8 mouse cellular contexts compared by ENCODE assay signal in genomic region chr3:32530041-32530440, GRCm38 (mm10). TPM values are rescaled to one million over a fixed set of nuclear protein-coding genes. Genes with fewer than 3 reads are reported as not detected.
DNase-seq lines count a peak whose midpoint lies in the region; ATAC-seq and TF ChIP-seq lines count a peak whose summit lies in the region.

No protein-coding gene starts in this region.

- no peak for DNase-seq in lung, postnatal 25 days (ENCODE audit: low spot score)
- DNase-seq in spleen, postnatal 14 days (ENCODE audit: low spot score in 2 of 2): no peak
- DNase-seq in ovary, postnatal 36 days (ENCODE audit: low spot score): no peak
- DNase-seq in layer of hippocampus, postnatal 25 days (ENCODE audit: extremely low spot score in 1 of 2, low spot score in 1 of 2): no peak

- no peak for ATAC-seq in lung, embryonic 15.5 days (ENCODE audit: borderline replicate concordance, extremely low read depth, low FRiP score, low TSS enrichment)
- ATAC-seq in embryonic facial prominence, embryonic 12.5 days (ENCODE audit: insufficient number of reproducible peaks, insufficient read depth, low FRiP score, low TSS enrichment): no peak
- no peak for ATAC-seq in intestine, postnatal 0 days
- ATAC-seq in stomach, embryonic 14.5 days (ENCODE audit: insufficient number of reproducible peaks, insufficient read depth, low FRiP score, low read depth): no peak

- 7% methylated on average over 5 of the region's 5 CpGs for WGBS in lung, embryonic 15.5 days
- WGBS in embryonic facial prominence, embryonic 12.5 days: 15% methylated on average over 5 of the region's 5 CpGs
- 9% methylated on average over 5 of the region's 5 CpGs for WGBS in intestine, postnatal 0 days
- 10% methylated on average over 5 of the region's 5 CpGs for WGBS in stomach, embryonic 14.5 days

- H3K4me2 ChIP-seq in lung, embryonic 15.5 days: peak overlapping the region; percentile 57
- H3K4me2 ChIP-seq in embryonic facial prominence, embryonic 12.5 days (replicated peaks): peak overlapping the region; percentile 56
- H3K4me2 ChIP-seq in intestine, postnatal 0 days (replicated peaks; ENCODE audit: low read depth): peak overlapping the region; percentile 79
- H3K4me2 ChIP-seq in stomach, embryonic 14.5 days (replicated peaks; ENCODE audit: low read depth, low read length): peak overlapping the region; percentile 45

- peaks cover 5% of the 10 kb centered on the region; the same call in 1 of the 2 replicates for H3K4me1 ChIP-seq in lung, embryonic 15.5 days
- H3K4me1 ChIP-seq in embryonic facial prominence, embryonic 12.5 days: 0 out of 2 replicates have a peak, but pooled peaks cover 5% of the 10 kb centered on the region
- H3K4me1 ChIP-seq in intestine, postnatal 0 days (replicated peaks; ENCODE audit: control insufficient read depth, insufficient read depth, low read length): no peaks in the 10 kb centered on the region
- 0 out of 2 replicates have a peak, but pooled peaks cover 6% of the 10 kb centered on the region for H3K4me1 ChIP-seq in stomach, embryonic 14.5 days (ENCODE audit: control insufficient read depth, insufficient read depth, low read length)

- peak overlapping the region; percentile 77 for H3K9ac ChIP-seq in lung, embryonic 15.5 days
- peak overlapping the region; percentile 74 for H3K9ac ChIP-seq in embryonic facial prominence, embryonic 12.5 days
- H3K9ac ChIP-seq in intestine, postnatal 0 days (ENCODE audit: low read depth, low read length): peak overlapping the region; percentile 78
- H3K9ac ChIP-seq in stomach, embryonic 14.5 days (replicated peaks; ENCODE audit: low read depth, low read length): peak overlapping the region; percentile 59

- H3K9me3 ChIP-seq in lung, embryonic 15.5 days: no peaks in the 10 kb centered on the region
- H3K9me3 ChIP-seq in embryonic facial prominence, embryonic 12.5 days: peaks cover 6% of the 10 kb centered on the region; the same call in 1 of the 2 replicates
- H3K9me3 ChIP-seq in intestine, postnatal 0 days (ENCODE audit: control insufficient read depth): 0 out of 2 replicates have a peak, but pooled peaks cover 3% of the 10 kb centered on the region
- no peaks in the 10 kb centered on the region; the same call in 1 of the 2 replicates for H3K9me3 ChIP-seq in stomach, embryonic 14.5 days (ENCODE audit: control insufficient read depth, low read depth, low read length)

- H3K27me3 ChIP-seq in lung, embryonic 15.5 days: no peaks in the 10 kb centered on the region
- no peaks in the 10 kb centered on the region for H3K27me3 ChIP-seq in embryonic facial prominence, embryonic 12.5 days
- no peaks in the 10 kb centered on the region for H3K27me3 ChIP-seq in intestine, postnatal 0 days (replicated peaks; ENCODE audit: control insufficient read depth, insufficient read depth, low read length)
- H3K27me3 ChIP-seq in stomach, embryonic 14.5 days (ENCODE audit: control insufficient read depth, insufficient read depth, low read length): no peaks in the 10 kb centered on the region

- no peak overlapping the region for H3K27ac ChIP-seq in lung, embryonic 15.5 days
- H3K27ac ChIP-seq in embryonic facial prominence, embryonic 12.5 days: no peak overlapping the region
- H3K27ac ChIP-seq in intestine, postnatal 0 days (ENCODE audit: low read depth, low read length): no peak overlapping the region
- no peak overlapping the region for H3K27ac ChIP-seq in stomach, embryonic 14.5 days (ENCODE audit: low read length)

- peaks cover 18% of the 10 kb centered on the region; the same call in 1 of the 2 replicates for H3K36me3 ChIP-seq in lung, embryonic 15.5 days
- peaks cover 21% of the 10 kb centered on the region for H3K36me3 ChIP-seq in embryonic facial prominence, embryonic 12.5 days
- peaks cover 10% of the 10 kb centered on the region for H3K36me3 ChIP-seq in intestine, postnatal 0 days (ENCODE audit: control insufficient read depth, insufficient read depth)
- peaks cover 7% of the 10 kb centered on the region; the same call in 1 of the 2 replicates for H3K36me3 ChIP-seq in stomach, embryonic 14.5 days (ENCODE audit: control insufficient read depth, insufficient read depth, low read length)

- peak overlapping the region; percentile 78 for H3K4me3 ChIP-seq in lung, embryonic 15.5 days
- H3K4me3 ChIP-seq in embryonic facial prominence, embryonic 12.5 days: peak overlapping the region; percentile 77
- peak overlapping the region; percentile 93 for H3K4me3 ChIP-seq in intestine, postnatal 0 days (ENCODE audit: low read depth, low read length)
- peak overlapping the region; percentile 79 for H3K4me3 ChIP-seq in stomach, embryonic 14.5 days (ENCODE audit: low read depth, low read length)

- no peak for TF ChIP-seq CTCF in intestine, postnatal 0 days (IDR thresholded peaks at IDR 0.05; ENCODE audit: low read depth)

RNA-seq across cellular contexts. Expression of gene Mfn1, which starts 0.8 kb away (rescaled TPM):
- 22.9 and 36.1 TPM in 2 replicates for polyA plus RNA-seq in lung, embryonic 15.5 days (2015; fragmentation: Nextera tagmentation; extraction: Ambion mirVana)
- polyA plus RNA-seq in embryonic facial prominence, embryonic 12.5 days (2016; fragmentation: Nextera tagmentation; extraction: Ambion mirVana): 40.7 and 44.5 TPM in 2 replicates
- 20.1 and 20.2 TPM in 2 replicates for polyA plus RNA-seq in intestine, postnatal 0 days (2015; fragmentation: Nextera tagmentation; extraction: Ambion mirVana)
- 30.3 and 37.9 TPM in 2 replicates for polyA plus RNA-seq in stomach, embryonic 14.5 days (2014; fragmentation: Nextera tagmentation; extraction: Ambion mirVana)
- 100 to 1,000 TPM in 1 of 2 experiments, 10 to 100 TPM in 1; 87.7 to 100 TPM for total RNA-seq in layer of hippocampus, postnatal 25 days (2021)

RNA-seq across cellular contexts. Expression of gene Zfp639, which starts 20.0 kb away (rescaled TPM):
- 38.0 and 38.6 TPM in 2 replicates for polyA plus RNA-seq in lung, embryonic 15.5 days (2015; fragmentation: Nextera tagmentation; extraction: Ambion mirVana)
- 47.5 and 50.4 TPM in 2 replicates for polyA plus RNA-seq in embryonic facial prominence, embryonic 12.5 days (2016; fragmentation: Nextera tagmentation; extraction: Ambion mirVana)
- polyA plus RNA-seq in intestine, postnatal 0 days (2015; fragmentation: Nextera tagmentation; extraction: Ambion mirVana): 18.8 and 19.1 TPM in 2 replicates
- 39.8 and 46.5 TPM in 2 replicates for polyA plus RNA-seq in stomach, embryonic 14.5 days (2014; fragmentation: Nextera tagmentation; extraction: Ambion mirVana)
- total RNA-seq in layer of hippocampus, postnatal 25 days (2021): 10 to 100 TPM; 30.5 to 36.1 TPM

RNA-seq across cellular contexts. Expression of gene Kcnmb3, which starts 38.0 kb away (rescaled TPM):
- 0.09 TPM in 1 of 2 replicates, not detected in the other for polyA plus RNA-seq in lung, embryonic 15.5 days (2015; fragmentation: Nextera tagmentation; extraction: Ambion mirVana)
- polyA plus RNA-seq in embryonic facial prominence, embryonic 12.5 days (2016; fragmentation: Nextera tagmentation; extraction: Ambion mirVana): 0.09 TPM in 1 of 2 replicates, not detected in the other
- polyA plus RNA-seq in intestine, postnatal 0 days (2015; fragmentation: Nextera tagmentation; extraction: Ambion mirVana): 0.07 TPM in 1 of 2 replicates, not detected in the other
- polyA plus RNA-seq in stomach, embryonic 14.5 days (2014; fragmentation: Nextera tagmentation; extraction: Ambion mirVana): 0.20 TPM in 1 of 2 replicates, not detected in the other
- under 1 TPM in 1 of 2 experiments, not detected in 1; 0.66 TPM for total RNA-seq in layer of hippocampus, postnatal 25 days (2021)
